Mouse (Mus musculus): ENCODE results near the gene Hist1h2ap. TPM values are rescaled to one million over a fixed set of nuclear protein-coding genes. Genes with fewer than 3 reads are reported as not detected.
"Not testable (repeated sequence)": the region's sequence is repeated elsewhere in the genome, so short reads cannot be mapped to it uniquely, and the experiment has no call there.

Hist1h2ap gene
- polyA plus RNA-seq (2015; fragmentation: Nextera tagmentation; extraction: Ambion mirVana): 3,914 and 4,206 TPM in 2 replicates

DNA sequence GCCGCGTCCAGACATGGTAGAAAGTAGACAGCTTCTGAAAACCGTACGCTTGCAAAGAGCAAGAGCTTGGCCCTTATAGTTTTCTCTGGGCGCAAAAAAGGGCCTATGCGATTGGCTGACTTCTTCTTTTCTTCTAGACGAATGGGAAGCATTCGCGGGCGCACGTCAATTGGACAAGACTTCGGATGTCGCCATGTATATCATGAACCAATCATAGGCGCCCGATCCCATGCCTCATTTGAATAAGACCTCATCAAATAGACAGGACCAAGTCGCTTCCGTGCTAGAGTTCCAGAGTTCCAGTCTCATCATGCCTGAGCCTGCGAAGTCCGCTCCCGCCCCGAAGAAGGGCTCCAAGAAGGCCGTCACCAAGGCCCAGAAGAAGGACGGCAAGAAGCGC, at the start of gene Hist1h2ap, which contains the start of gene Hist1h2br:
Gene Hist1h2ap, minus strand, starts transcription at position 47 of the 400 bp plus-strand sequence.
Gene Hist1h2br, plus strand, starts transcription at position 283 of the 400 bp plus-strand sequence.
- H3K4me1 ChIP-seq (ENCODE audit: control insufficient read depth, low read depth, low read length); H3K36me3 ChIP-seq (ENCODE audit: control insufficient read depth, insufficient read depth): not testable (repeated sequence)
- WGBS (ENCODE audit: insufficient replicate concordance): no CpG with 5 or more reads among the region's 24 CpGs

DNA sequence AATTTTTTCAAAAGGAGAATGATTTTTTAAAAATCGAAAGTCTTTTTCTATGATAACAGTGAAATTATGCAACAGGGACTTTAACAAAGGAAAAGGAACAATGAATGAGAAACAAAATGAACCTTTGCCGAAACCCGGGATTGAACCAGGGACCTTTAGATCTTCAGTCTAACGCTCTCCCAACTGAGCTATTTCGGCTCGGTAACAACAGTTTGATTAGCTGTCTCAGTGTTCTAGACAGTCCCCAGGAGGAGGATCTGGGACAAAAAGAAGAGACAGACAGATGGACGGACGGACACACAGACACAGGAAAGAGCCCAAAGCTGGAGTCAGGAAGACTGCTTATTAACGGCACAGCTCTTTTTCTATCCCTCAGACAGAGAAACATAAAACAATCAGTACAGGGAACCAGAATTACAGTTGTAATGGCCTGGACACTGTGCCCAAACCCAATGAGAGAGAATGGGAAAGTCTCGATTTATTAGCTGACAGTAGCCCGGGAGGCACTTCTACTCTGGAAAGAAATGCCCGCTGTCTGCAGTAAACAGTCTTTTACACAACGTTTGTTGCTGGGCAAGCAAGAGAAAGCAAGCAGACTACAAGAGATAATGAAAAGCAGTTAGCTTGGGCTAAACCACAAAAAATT, 49.6 kb upstream of the Hist1h2ap start:
- no peaks in the 10 kb centered on the region for H3K27me3 ChIP-seq (ENCODE audit: control insufficient read depth, insufficient read depth, low read depth, low read length)
- ATAC-seq (ENCODE audit: low read depth): peak; percentile 69
- no peak overlapping the region for H3K27ac ChIP-seq (ENCODE audit: low read length)
- WGBS (ENCODE audit: insufficient replicate concordance): under 1% methylated on average over 13 of the region's 13 CpGs
- H3K4me2 ChIP-seq (ENCODE audit: low read depth, low read length): peak overlapping the region; percentile 69
- peak overlapping the region; percentile 64 for H3K4me3 ChIP-seq (ENCODE audit: low read depth, low read length)
- H3K36me3 ChIP-seq (ENCODE audit: control insufficient read depth, insufficient read depth): no peaks in the 10 kb centered on the region
- peak overlapping the region; percentile 52 for H3K9ac ChIP-seq (ENCODE audit: low read depth, low read length)
- H3K4me1 ChIP-seq (ENCODE audit: control insufficient read depth, low read depth, low read length): no peaks in the 10 kb centered on the region
- H3K9me3 ChIP-seq (replicated peaks; ENCODE audit: control insufficient read depth, low read length): no peaks in the 10 kb centered on the region

More for the DNA sequence above, at the start of gene Hist1h2ap, which contains the start of gene Hist1h2br:
- not testable (repeated sequence) for H3K27ac ChIP-seq (ENCODE audit: low read length); H3K9ac ChIP-seq (ENCODE audit: low read depth, low read length); H3K4me2 ChIP-seq (ENCODE audit: low read depth, low read length); H3K9me3 ChIP-seq (replicated peaks; ENCODE audit: control insufficient read depth, low read length); H3K4me3 ChIP-seq (ENCODE audit: low read depth, low read length); H3K27me3 ChIP-seq (ENCODE audit: control insufficient read depth, insufficient read depth, low read depth, low read length)
- peak; percentile 83 for ATAC-seq (ENCODE audit: low read depth)

DNA sequence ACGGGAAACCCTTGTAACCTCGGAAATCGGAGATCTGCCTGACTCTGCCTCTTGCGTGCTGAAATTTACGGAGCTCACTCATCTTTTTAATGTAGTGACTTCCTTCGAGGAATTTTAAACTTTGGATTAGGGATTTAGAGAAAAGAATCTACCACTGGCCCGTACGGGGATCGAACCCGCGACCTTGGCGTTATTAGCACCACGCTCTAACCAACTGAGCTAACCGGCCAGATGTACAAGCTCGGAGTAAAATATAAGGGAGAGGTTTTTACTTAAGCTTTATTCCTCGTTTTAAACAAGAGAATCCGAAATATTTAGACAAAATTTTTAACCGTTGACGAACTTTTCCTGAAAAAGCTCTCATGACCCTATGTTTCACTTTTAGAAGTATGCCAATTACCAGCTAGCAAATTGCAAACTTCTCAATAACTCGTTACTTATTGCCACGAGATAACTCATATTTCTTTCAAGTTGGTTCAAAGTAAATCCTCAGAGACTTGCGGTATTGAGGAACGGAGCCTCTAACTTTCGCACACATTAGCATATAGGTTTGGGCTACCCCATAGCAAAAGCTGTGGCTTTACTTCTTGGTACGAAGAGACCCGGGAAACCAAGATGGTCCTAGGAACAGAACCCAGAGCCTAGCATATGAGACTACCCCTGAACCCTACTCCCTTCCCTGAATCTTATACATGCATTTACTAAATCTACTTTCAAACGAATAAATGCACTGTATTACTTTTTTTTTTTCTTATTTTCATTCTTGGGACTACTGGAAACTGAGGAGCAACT, 48.8 kb upstream of the Hist1h2ap start:
- H3K9ac ChIP-seq (ENCODE audit: low read depth, low read length): peak overlapping the region; percentile 52
- no peak overlapping the region for H3K27ac ChIP-seq (ENCODE audit: low read length)
- H3K4me1 ChIP-seq (ENCODE audit: control insufficient read depth, low read depth, low read length): no peaks in the 10 kb centered on the region
- H3K9me3 ChIP-seq (replicated peaks; ENCODE audit: control insufficient read depth, low read length): no peaks in the 10 kb centered on the region
- ATAC-seq (ENCODE audit: low read depth): peak; percentile 80
- peak overlapping the region; percentile 69 for H3K4me2 ChIP-seq (ENCODE audit: low read depth, low read length)
- no peaks in the 10 kb centered on the region for H3K36me3 ChIP-seq (ENCODE audit: control insufficient read depth, insufficient read depth)
- WGBS (ENCODE audit: insufficient replicate concordance): under 1% methylated on average over 27 of the region's 27 CpGs
- no peaks in the 10 kb centered on the region for H3K27me3 ChIP-seq (ENCODE audit: control insufficient read depth, insufficient read depth, low read depth, low read length)
- peak overlapping the region; percentile 64 for H3K4me3 ChIP-seq (ENCODE audit: low read depth, low read length)

- no peak overlapping the region for H3K4me2 ChIP-seq (ENCODE audit: low read depth, low read length)
- 73% methylated on average over 6 of the region's 6 CpGs for WGBS (ENCODE audit: insufficient replicate concordance)
- ATAC-seq (ENCODE audit: low read depth): no peak
- H3K36me3 ChIP-seq (ENCODE audit: control insufficient read depth, insufficient read depth): no peaks in the 10 kb centered on the region
- no peak overlapping the region for H3K4me3 ChIP-seq (ENCODE audit: low read depth, low read length)
- H3K27me3 ChIP-seq (ENCODE audit: control insufficient read depth, insufficient read depth, low read depth, low read length): no peaks in the 10 kb centered on the region
- no peak overlapping the region for H3K27ac ChIP-seq (ENCODE audit: low read length)
- no peak overlapping the region for H3K9ac ChIP-seq (ENCODE audit: low read depth, low read length)
- H3K4me1 ChIP-seq (ENCODE audit: control insufficient read depth, low read depth, low read length): no peaks in the 10 kb centered on the region
- no peaks in the 10 kb centered on the region for H3K9me3 ChIP-seq (replicated peaks; ENCODE audit: control insufficient read depth, low read length)
These were observed 47.4 kb upstream of the Hist1h2ap start for GRCm38 (mm10) chr13:21880735-21881134.

GRCm38 (mm10) chr13:21865503-21865902, 32.2 kb upstream of the Hist1h2ap start:
- WGBS (ENCODE audit: insufficient replicate concordance): 41% methylated on average over 3 of the region's 3 CpGs
- not testable (repeated sequence) for ATAC-seq (ENCODE audit: low read depth); H3K27me3 ChIP-seq (ENCODE audit: control insufficient read depth, insufficient read depth, low read depth, low read length); H3K4me1 ChIP-seq (ENCODE audit: control insufficient read depth, low read depth, low read length); H3K9ac ChIP-seq (ENCODE audit: low read depth, low read length); H3K9me3 ChIP-seq (replicated peaks; ENCODE audit: control insufficient read depth, low read length); H3K27ac ChIP-seq (ENCODE audit: low read length); H3K4me2 ChIP-seq (ENCODE audit: low read depth, low read length); H3K36me3 ChIP-seq (ENCODE audit: control insufficient read depth, insufficient read depth); H3K4me3 ChIP-seq (ENCODE audit: low read depth, low read length)

GRCm38 (mm10) chr13:21861608-21862007, 28.3 kb upstream of the Hist1h2ap start:
- Histone ChIP-seq H3K4me2 (ENCODE audit: low read depth, low read length) (no peak overlapping the region), H3K4me1 (ENCODE audit: control insufficient read depth, low read depth, low read length) (no peaks in the 10 kb centered on the region), H3K9ac (ENCODE audit: low read depth, low read length) (no peak overlapping the region), H3K27me3 (ENCODE audit: control insufficient read depth, insufficient read depth, low read depth, low read length) (no peaks in the 10 kb centered on the region), H3K27ac (ENCODE audit: low read length) (no peak overlapping the region), H3K9me3 (replicated peaks; ENCODE audit: control insufficient read depth, low read length) (no peaks in the 10 kb centered on the region), H3K4me3 (ENCODE audit: low read depth, low read length) (no peak overlapping the region), H3K36me3 (ENCODE audit: control insufficient read depth, insufficient read depth) (no peaks in the 10 kb centered on the region)
- no peak for ATAC-seq (ENCODE audit: low read depth)
- 31% methylated on average over 5 of the region's 5 CpGs for WGBS (ENCODE audit: insufficient replicate concordance)

DNA sequence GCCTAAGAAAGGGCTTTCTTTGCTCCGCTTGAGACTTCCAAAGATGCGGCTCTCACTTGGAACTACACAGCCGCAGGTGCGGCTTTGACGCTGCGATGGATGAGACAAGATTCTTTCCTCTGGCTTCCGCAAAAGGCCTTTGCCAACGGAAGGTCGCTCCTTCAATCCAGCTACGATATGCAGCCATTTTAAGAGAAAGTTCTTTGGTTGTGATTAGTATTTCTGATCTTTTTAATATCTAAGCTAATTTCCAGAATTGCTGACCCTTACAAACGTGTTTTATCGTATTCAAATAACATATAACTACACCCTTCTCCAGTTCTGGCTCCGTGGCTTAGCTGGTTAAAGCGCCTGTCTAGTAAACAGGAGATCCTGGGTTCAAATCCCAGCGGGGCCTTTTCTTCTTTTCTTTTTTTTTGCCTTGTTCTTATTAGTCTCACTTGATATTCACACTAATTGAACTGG, 22.4 kb upstream of the Hist1h2ap start:
- 2% methylated on average over 15 of the region's 15 CpGs for WGBS (ENCODE audit: insufficient replicate concordance)
- Histone ChIP-seq H3K36me3 (ENCODE audit: control insufficient read depth, insufficient read depth) (no peaks in the 10 kb centered on the region), H3K9ac (ENCODE audit: low read depth, low read length) (peak overlapping the region; percentile 13), H3K9me3 (replicated peaks; ENCODE audit: control insufficient read depth, low read length) (no peaks in the 10 kb centered on the region), H3K4me2 (ENCODE audit: low read depth, low read length) (peak overlapping the region; percentile 72), H3K4me1 (ENCODE audit: control insufficient read depth, low read depth, low read length) (no peaks in the 10 kb centered on the region), H3K27me3 (ENCODE audit: control insufficient read depth, insufficient read depth, low read depth, low read length) (no peaks in the 10 kb centered on the region), H3K4me3 (ENCODE audit: low read depth, low read length) (peak overlapping the region; percentile 66), H3K27ac (ENCODE audit: low read length) (no peak overlapping the region)
- ATAC-seq (ENCODE audit: low read depth): peak; percentile 56

GRCm38 (mm10) chr13:21855146-21855545, 21.8 kb upstream of the Hist1h2ap start:
- Histone ChIP-seq H3K9ac (ENCODE audit: low read depth, low read length) (no peak overlapping the region), H3K4me3 (ENCODE audit: low read depth, low read length) (peak overlapping the region; percentile 66), H3K27ac (ENCODE audit: low read length) (no peak overlapping the region), H3K4me2 (ENCODE audit: low read depth, low read length) (peak overlapping the region; percentile 72), H3K4me1 (ENCODE audit: control insufficient read depth, low read depth, low read length) (no peaks in the 10 kb centered on the region), H3K27me3 (ENCODE audit: control insufficient read depth, insufficient read depth, low read depth, low read length) (no peaks in the 10 kb centered on the region), H3K36me3 (ENCODE audit: control insufficient read depth, insufficient read depth) (no peaks in the 10 kb centered on the region), H3K9me3 (replicated peaks; ENCODE audit: control insufficient read depth, low read length) (no peaks in the 10 kb centered on the region)
- 0% methylated on average over 11 of the region's 11 CpGs for WGBS (ENCODE audit: insufficient replicate concordance)
- ATAC-seq (ENCODE audit: low read depth): peak; percentile 90
